Mouse (Mus musculus) lung, adult 2 months (tissue): ENCODE measurements at regions not wholly inside any gene's neighbourhood (a gene's known extent, or its start where the extent isn't known, plus 50 kb on each side); places are given as distances from the start of the nearest gene placed in this dataset.

Experiments
- CTCF ChIP-seq: fragments of 200-500 bp; IDR thresholded peaks from 2 replicates; pipeline ENCODE4 v1.5.1; 2011; ENCODE audit warnings: mild to moderate bottlenecking, low read length, control low read depth; ENCODE audit not compliant: insufficient read depth
- POLR2A ChIP-seq: fragments of 200-500 bp; IDR thresholded peaks from 2 replicates; pipeline ENCODE4 v1.6.1; 2011; ENCODE audit warnings: low read depth, mild to moderate bottlenecking, control low read depth, low read length, borderline replicate concordance; ENCODE audit errors: extremely low read depth

DNA sequence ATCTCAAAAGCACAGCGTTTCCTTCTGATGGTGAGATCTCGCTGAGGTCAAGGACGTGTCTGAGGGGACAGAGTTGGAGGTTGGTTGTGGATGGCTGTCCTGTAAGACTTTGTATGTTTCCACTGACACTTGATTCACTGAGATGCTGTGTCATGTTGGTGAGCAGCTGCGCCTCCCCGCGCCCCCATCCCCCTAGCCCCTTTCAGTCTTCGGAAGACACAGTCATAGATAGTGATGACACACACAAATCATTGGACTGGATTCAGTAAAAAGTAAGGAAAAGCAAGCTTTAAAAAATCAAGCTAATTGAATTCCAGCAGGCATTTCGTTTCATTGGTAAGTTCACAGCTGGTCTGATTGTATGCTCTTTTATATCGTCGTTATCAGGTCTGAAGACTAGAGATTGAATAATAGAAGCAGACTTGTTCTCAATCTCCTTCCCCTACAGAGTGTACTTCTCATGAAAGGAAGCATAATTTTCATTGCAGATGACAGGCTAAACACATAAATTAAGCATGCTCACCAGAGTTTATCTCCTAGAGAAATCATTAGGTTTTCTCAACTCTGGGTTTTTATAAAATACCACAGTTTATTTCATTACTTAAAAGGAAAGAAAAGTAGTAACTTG, 472.9 kb downstream of the Fgf9 start:
- no peak for TF ChIP-seq POLR2A
- TF ChIP-seq CTCF: no peak
